Mouse (Mus musculus): ENCODE measurements around the gene Sestd1.

DNA sequence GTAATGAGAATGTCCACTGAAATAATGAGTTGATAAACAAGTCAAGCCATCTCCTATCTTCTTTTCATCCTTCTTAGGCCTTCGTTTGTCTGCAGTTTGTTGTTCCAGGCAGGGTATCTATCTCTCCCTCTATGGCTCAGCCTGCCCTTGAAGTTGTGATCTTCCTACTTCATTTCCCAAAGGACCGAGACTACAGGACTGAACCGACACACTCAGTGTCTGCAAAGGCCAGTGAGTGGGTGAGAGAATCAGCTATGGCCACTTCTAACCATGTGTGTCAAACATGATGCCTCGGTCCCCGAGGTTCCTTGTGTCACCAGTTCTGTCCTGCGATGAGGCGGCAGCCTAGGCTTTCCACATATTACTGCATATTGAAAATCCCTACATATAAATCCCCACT, 90.7 kb downstream of the Sestd1 start:
- TF ChIP-seq CTCF (IDR thresholded peaks at IDR 0.05; ENCODE audit: insufficient read depth, low read length): no peak
- TF ChIP-seq POLR2A (IDR thresholded peaks at IDR 0.05; ENCODE audit: borderline replicate concordance, extremely low read depth, low read depth, low read length): no peak

All from lung, adult 2 months (tissue).